Mouse (Mus musculus) heart, postnatal 25 days (tissue): Measurements from ENCODE around the gene Olfr1494. TPM values are rescaled to one million over a fixed set of nuclear protein-coding genes. Genes with fewer than 3 reads are reported as not detected.

Source experiments
- DNase-seq: peaks from one replicate; pipeline ENCODE4 v3.0.0; 2022; ENCODE audit warnings: low spot score
- intact Hi-C: fragments of 180-260 bp; cut with DNase I; formaldehyde crosslinking; loops from one replicate; pipeline ENCODE4 v1.15.1; 2025
- total RNA-seq, 2 experiments: library from RNA; stranded (reverse); gene quantifications; 2 replicates each; pipeline ENCODE4 v1.2.3; 2021

The Olfr1494 gene
- total RNA-seq: not detected

DNA sequence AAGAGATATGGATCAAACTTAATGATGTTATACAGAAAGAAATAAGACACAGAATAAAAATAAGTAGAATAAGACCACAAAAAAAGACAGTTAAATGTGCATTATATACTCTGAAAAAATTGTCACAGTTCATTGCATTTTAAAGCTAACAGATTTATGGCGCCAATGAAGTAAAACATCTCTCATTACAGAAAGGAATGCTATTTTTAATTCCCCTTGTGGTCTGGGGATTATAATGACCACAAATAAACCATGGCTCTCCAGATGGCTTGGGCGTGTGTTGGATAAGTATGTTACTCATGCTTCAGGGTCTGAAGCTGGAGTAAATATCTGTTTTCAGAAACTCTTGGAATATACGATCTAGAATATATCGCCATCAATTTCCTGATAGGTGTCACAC, at the start of gene Olfr1494:
TSS of gene Olfr1494 (plus strand) at position 301 of the 400 bp plus-strand sequence.
- intact Hi-C loops: no loop called here
- no peak for DNase-seq

DNA sequence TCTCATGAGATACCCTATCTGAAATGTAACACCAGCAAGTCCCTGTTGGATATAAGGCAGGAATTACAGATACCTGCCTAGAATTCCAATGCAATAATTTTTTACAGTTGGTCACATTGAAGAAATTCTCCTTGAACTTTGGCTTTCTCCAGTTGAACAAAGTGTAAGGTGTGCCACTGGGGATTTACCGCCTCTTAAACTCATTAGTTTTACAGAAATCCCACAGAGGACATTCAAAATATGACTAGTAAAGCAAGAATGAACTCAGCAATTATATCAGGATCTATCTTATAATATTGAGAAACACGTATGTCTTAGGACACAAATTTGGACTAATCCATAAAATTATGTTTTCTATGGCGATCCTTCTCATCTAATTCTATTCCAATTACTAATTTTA, 42.6 kb upstream of the Olfr1494 start, which contains the start of gene Olfr1491:
TSS of gene Olfr1491 (plus strand) at position 301 of the 400 bp plus-strand sequence.
- DNase-seq: no peak
- intact Hi-C loops: no loop called here

GRCm38 (mm10) chr19:13722978-13723377, 16.6 kb upstream of the Olfr1494 start, which contains the start of gene Olfr1493-ps1:
Olfr1493-ps1 (plus strand) TSS chr19:13723278.
- intact Hi-C loops: no loop called here

DNA sequence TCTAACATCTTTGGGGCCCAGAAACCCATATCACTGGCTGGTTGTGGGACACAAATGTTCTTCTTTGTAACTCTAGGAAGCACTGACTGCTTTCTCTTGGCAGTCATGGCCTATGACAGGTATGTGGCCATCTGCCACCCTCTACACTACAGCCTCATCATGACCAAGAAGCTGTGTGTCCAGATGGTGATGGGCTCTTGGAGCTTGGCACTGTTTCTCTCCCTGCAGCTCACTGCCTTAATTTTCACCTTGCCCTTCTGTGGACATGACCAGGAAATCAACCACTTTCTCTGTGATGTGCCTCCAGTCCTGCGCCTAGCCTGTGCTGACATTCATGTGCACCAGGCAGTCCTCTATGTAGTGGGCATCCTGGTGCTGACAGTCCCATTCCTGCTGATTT, 9.8 kb downstream of the Olfr1494 start:
- intact Hi-C loops: no loop called here
- DNase-seq: no peak

More at GRCm38 (mm10) chr19:13722978-13723377, 16.6 kb upstream of the Olfr1494 start, which contains the start of gene Olfr1493-ps1:
- DNase-seq: no peak

DNA sequence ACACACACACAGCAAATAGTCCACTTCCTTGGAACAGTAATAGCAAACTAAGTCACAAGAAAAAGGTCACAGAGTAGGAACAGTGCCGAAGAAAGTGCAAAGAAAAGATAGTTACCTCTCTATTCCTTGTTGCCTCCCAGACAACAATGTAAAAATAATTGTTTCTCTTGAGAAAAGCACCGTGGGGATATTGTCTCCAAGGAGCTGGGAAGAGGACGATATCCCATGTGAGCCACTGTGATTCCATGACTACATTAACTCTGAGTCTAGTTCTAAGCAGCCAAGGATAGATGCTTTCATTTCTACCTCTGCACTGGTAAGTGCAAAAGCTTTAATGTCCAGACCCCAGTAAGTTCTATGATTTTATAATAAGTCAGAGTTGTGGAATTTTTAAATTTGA, 24.8 kb downstream of the Olfr1494 start, which contains the start of gene Olfr1495:
TSS of gene Olfr1495 (plus strand) at position 301 of the 400 bp plus-strand sequence.
- intact Hi-C loops: no loop called here
- no peak for DNase-seq

DNA sequence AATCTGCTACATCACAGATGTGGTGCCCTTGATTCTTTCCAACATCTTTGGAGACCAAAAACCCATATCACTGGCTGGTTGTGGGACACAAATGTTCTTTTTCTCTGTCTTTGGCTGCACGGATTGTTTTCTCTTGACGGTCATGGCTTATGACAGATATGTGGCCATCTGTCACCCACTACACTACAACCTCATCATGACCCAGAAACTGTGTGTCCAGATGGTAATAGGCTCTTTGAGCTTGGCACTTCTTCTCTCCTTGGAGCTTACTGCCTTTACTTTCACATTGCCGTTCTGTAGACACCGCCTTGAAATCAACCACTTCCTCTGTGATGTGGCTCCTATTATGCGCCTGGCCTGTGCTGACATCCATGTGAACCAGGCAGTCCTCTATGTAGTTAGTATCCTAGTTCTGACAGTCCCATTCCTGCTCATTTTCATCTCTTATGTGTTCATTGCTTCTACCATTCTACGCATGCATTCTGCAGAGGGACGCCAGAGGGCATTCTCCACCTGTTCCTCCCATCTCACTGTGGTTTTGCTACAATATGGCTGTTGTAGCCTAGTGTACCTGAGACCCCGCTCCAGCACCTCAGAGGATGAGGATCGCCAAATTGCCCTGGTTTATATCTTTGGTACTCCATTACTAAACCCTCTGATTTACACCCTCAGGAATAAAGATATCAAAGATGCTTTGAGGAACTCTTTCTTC, 29.2 kb downstream of the Olfr1494 start:
- no peak for DNase-seq
- intact Hi-C loops: no loop called here

- no peak for DNase-seq
Observed at GRCm38 (mm10) chr19:13777578-13777977, 38.0 kb downstream of the Olfr1494 start, which contains the start of gene Olfr1496. Olfr1496 (plus strand) TSS chr19:13777878.

DNA sequence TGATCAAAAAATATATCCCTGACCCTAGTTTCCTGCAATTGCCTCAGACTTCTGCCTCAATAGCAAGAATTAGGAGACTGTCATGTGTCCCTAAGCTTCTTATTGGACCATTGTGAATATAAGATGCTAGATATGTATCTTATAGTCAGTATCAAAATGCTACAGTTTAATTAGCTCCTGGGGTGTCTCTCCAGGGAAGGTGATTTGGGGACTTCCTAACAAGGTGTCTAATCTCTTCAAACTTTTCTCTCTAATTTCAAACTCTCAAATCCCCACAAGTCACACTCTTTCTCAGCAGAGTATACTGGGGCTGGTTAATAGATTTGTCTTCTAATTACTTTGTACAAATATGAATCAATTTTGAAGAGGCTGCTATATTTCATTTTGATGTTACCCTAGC, 58.6 kb downstream of the Olfr1494 start, which contains the start of gene Olfr1497:
TSS of gene Olfr1497 (minus strand) at position 101 of the 400 bp plus-strand sequence.
- no peak for DNase-seq

More at GRCm38 (mm10) chr19:13777578-13777977, 38.0 kb downstream of the Olfr1494 start, which contains the start of gene Olfr1496:
- intact Hi-C loops: no loop called here

More for the DNA sequence above, 58.6 kb downstream of the Olfr1494 start, which contains the start of gene Olfr1497:
- intact Hi-C loops: no loop called here

Other genes starting within 250 kb of the Olfr1494 start
- not detected for gene Olfr1477, start 239.2 kb upstream of the Olfr1494 start, total RNA-seq
- gene Olfr1480, start 211.8 kb upstream of the Olfr1494 start, total RNA-seq: not detected
- not detected for gene Olfr1484, start 156.2 kb upstream of the Olfr1494 start, total RNA-seq
- gene Olfr1487, start 122.4 kb upstream of the Olfr1494 start, total RNA-seq: not detected
- not detected for gene Olfr1489, start 108.1 kb upstream of the Olfr1494 start, total RNA-seq
- not detected for gene Olfr1490, start 88.6 kb upstream of the Olfr1494 start, total RNA-seq
- not detected for gene Olfr1491, start 42.5 kb upstream of the Olfr1494 start, total RNA-seq
- not detected for gene Olfr1493-ps1, start 16.4 kb upstream of the Olfr1494 start, total RNA-seq
- gene Olfr1495, start 24.9 kb downstream of the Olfr1494 start, total RNA-seq: not detected
- not detected for gene Olfr1496, start 38.1 kb downstream of the Olfr1494 start, total RNA-seq
- gene Olfr1497, start 58.5 kb downstream of the Olfr1494 start, total RNA-seq: not detected
- not detected for gene Olfr1499, start 79.7 kb downstream of the Olfr1494 start, total RNA-seq
- gene Olfr1500, start 90.8 kb downstream of the Olfr1494 start, total RNA-seq: not detected
- gene Olfr1501, start 111.0 kb downstream of the Olfr1494 start, total RNA-seq: not detected
- gene Olfr1502, start 122.1 kb downstream of the Olfr1494 start, total RNA-seq: not detected
- not detected for gene Olfr1504, start 158.2 kb downstream of the Olfr1494 start, total RNA-seq
- gene Olfr1505, start 173.8 kb downstream of the Olfr1494 start, total RNA-seq: not detected